Mouse (Mus musculus): Measurements from ENCODE around the gene Nup62cl.
A peak's percentile ranks its signal among the peaks of the same experiment; 100 is the strongest.

Nup62cl gene

GRCm38 (mm10) chrX:140062135-140062975 lies at the start of gene Nup62cl, which contains the start of gene Pih1h3b:
Nup62cl (minus strand) TSS chrX:140062712.
Pih1h3b (plus strand) TSS chrX:140062879.
- DNase-seq, result peak; percentile 56 to 73

GRCm38 (mm10) chrX:140094066-140094465 lies 31.6 kb upstream of the Nup62cl start:
- no peak for DNase-seq

GRCm38 (mm10) chrX:140082535-140082934 lies 20.0 kb upstream of the Nup62cl start:
- DNase-seq, result no peak

- DNase-seq, result peak; percentile 2 to 14
Observed at GRCm38 (mm10) chrX:140060886-140061874, 1.3 kb downstream of the Nup62cl start.

GRCm38 (mm10) chrX:139998691-139999065 lies 63.8 kb downstream of the Nup62cl start:
- DNase-seq, result no peak

GRCm38 (mm10) chrX:139997740-139998690 lies 64.5 kb downstream of the Nup62cl start, which contains the start of gene Rbm41:
Rbm41 (minus strand) TSS chrX:139998595.
- DNase-seq, result peak; percentile 43 to 64

- DNase-seq, result no peak
Observed at GRCm38 (mm10) chrX:139982115-139982514, 80.4 kb downstream of the Nup62cl start.
